Mouse (Mus musculus): ENCODE measurements around the gene Ifnk. TPM values are rescaled to one million over a fixed set of nuclear protein-coding genes. Genes with fewer than 3 reads are reported as not detected.
A peak's percentile ranks its signal among the peaks of the same experiment; 100 is the strongest.

Ifnk gene
- polyA plus RNA-seq, 1 experiment from 2014 or later, result not detected

DNA sequence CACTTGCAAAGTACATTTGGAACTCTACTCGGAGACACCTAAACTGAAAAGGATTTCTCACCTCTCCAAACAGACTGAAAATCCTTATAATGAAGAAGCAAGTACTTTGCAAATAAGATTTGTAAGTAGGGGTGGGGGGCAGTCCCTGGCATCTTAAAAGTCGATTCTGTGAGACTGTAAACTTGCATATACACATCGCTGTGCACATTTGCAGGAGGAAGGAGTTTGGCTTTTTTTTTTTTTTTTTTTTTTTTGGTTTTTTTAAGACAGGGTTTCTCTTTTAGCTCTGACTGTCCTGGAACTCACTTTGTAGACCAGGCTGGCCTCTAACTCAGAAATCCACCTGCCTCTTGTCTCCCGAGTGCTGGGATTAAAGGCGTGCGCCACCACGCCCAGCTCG is 31.3 kb upstream of the Ifnk start:
- WGBS, result 93% methylated on average over 8 of the region's 8 CpGs

DNA sequence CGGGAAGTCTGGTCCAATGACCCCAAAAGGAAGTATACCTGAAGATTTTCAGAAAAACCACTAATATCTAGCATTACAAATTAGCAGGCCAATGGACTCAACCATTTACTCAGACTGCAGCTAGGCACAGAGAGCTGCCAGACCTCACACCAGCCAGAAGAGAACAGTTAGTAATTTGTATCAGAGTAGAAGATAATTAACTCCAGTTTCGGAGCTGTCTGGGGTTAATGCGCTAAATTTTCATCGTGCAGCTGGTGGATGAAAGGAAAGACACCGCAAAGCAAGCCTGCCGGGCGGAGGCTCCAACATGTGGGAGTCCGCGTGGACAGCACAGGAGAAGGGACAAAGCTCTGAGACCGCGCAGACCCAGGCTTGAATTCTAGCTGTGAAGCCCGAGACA is 30.8 kb upstream of the Ifnk start:
- no peak for ATAC-seq (ENCODE audit: low read depth)
- H3K4me3 ChIP-seq (ENCODE audit: low read depth, low read length), result no peak overlapping the region
- H3K9ac ChIP-seq (replicated peaks; ENCODE audit: low read depth, low read length), result no peak overlapping the region
- no peaks in the 10 kb centered on the region for H3K9me3 ChIP-seq (ENCODE audit: control insufficient read depth, low read length)
- H3K4me1 ChIP-seq (ENCODE audit: control insufficient read depth, insufficient read depth, low read length), result peaks cover 8% of the 10 kb centered on the region
- no peaks in the 10 kb centered on the region for H3K36me3 ChIP-seq (ENCODE audit: control insufficient read depth, insufficient read depth, low read length)
- H3K27ac ChIP-seq (ENCODE audit: low read depth, low read length), result no peak overlapping the region
- H3K4me2 ChIP-seq (ENCODE audit: low read depth, low read length), result no peak overlapping the region
- H3K27me3 ChIP-seq (ENCODE audit: control insufficient read depth, insufficient read depth, low read length), result no peaks in the 10 kb centered on the region
- 46% methylated on average over 12 of the region's 12 CpGs for WGBS

More for the DNA sequence above, 31.3 kb upstream of the Ifnk start:
- Histone ChIP-seq H3K4me3 (ENCODE audit: low read depth, low read length) (no peak overlapping the region), H3K36me3 (ENCODE audit: control insufficient read depth, insufficient read depth, low read length) (no peaks in the 10 kb centered on the region), H3K27ac (ENCODE audit: low read depth, low read length) (no peak overlapping the region), H3K9ac (replicated peaks; ENCODE audit: low read depth, low read length) (no peak overlapping the region), H3K9me3 (ENCODE audit: control insufficient read depth, low read length) (no peaks in the 10 kb centered on the region), H3K4me1 (ENCODE audit: control insufficient read depth, insufficient read depth, low read length) (peaks cover 6% of the 10 kb centered on the region), H3K27me3 (ENCODE audit: control insufficient read depth, insufficient read depth, low read length) (no peaks in the 10 kb centered on the region), H3K4me2 (ENCODE audit: low read depth, low read length) (no peak overlapping the region)
- no peak for ATAC-seq (ENCODE audit: low read depth)

DNA sequence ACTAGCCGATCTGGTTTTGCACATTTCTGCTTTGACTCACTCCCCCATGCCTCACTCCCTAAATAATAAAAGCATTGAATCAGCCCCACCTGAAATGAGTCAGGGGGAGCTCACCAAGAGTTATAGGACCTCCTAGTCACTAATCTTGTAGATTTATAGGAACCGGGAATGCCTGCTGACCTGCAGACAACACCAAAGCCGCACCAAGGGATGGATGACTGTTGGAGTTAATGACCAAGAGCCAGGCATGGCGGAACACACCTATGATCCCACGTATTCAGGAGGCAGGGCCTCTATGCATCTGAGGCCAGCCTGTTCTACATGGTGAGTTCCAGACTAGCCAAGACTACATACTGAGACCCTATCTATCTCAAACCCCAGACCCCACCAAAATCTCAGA is 28.8 kb upstream of the Ifnk start:
- Histone ChIP-seq H3K27me3 (ENCODE audit: control insufficient read depth, insufficient read depth, low read length) (no peaks in the 10 kb centered on the region), H3K9ac (replicated peaks; ENCODE audit: low read depth, low read length) (no peak overlapping the region), H3K4me1 (ENCODE audit: control insufficient read depth, insufficient read depth, low read length) (peaks cover 8% of the 10 kb centered on the region), H3K4me2 (ENCODE audit: low read depth, low read length) (no peak overlapping the region), H3K36me3 (ENCODE audit: control insufficient read depth, insufficient read depth, low read length) (no peaks in the 10 kb centered on the region), H3K4me3 (ENCODE audit: low read depth, low read length) (no peak overlapping the region), H3K27ac (ENCODE audit: low read depth, low read length) (no peak overlapping the region), H3K9me3 (ENCODE audit: control insufficient read depth, low read length) (no peaks in the 10 kb centered on the region)
- 57% methylated on average over 5 of the region's 5 CpGs for WGBS
- no peak for ATAC-seq (ENCODE audit: low read depth)

DNA sequence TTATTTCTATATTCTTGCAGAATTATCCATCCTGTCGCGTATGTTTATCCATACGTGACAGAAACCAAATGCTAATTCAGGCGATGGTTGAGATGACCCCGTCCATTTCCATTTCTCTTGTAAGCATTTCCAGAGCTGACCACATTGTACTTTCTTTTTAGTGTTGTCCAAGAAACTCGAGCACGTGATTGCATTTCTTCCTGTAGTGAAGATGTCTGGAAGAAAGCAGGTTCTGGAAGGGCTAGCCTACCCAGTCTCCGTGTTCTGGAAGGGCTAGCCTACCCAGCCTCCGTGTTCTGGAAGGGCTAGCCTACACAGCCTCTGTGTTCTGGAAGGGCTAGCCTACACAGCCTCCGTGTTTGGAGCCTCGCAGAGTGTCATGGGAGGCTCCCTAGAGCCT is 27.8 kb upstream of the Ifnk start:
- no peak overlapping the region for H3K4me3 ChIP-seq (ENCODE audit: low read depth, low read length)
- H3K27me3 ChIP-seq (ENCODE audit: control insufficient read depth, insufficient read depth, low read length), result no peaks in the 10 kb centered on the region
- H3K9ac ChIP-seq (replicated peaks; ENCODE audit: low read depth, low read length), result no peak overlapping the region
- no peak for ATAC-seq (ENCODE audit: low read depth)
- peaks cover 8% of the 10 kb centered on the region for H3K4me1 ChIP-seq (ENCODE audit: control insufficient read depth, insufficient read depth, low read length)
- H3K36me3 ChIP-seq (ENCODE audit: control insufficient read depth, insufficient read depth, low read length), result no peaks in the 10 kb centered on the region
- H3K27ac ChIP-seq (ENCODE audit: low read depth, low read length), result no peak overlapping the region
- no peaks in the 10 kb centered on the region for H3K9me3 ChIP-seq (ENCODE audit: control insufficient read depth, low read length)
- WGBS, result 80% methylated on average over 11 of the region's 11 CpGs
- H3K4me2 ChIP-seq (ENCODE audit: low read depth, low read length), result no peak overlapping the region

DNA sequence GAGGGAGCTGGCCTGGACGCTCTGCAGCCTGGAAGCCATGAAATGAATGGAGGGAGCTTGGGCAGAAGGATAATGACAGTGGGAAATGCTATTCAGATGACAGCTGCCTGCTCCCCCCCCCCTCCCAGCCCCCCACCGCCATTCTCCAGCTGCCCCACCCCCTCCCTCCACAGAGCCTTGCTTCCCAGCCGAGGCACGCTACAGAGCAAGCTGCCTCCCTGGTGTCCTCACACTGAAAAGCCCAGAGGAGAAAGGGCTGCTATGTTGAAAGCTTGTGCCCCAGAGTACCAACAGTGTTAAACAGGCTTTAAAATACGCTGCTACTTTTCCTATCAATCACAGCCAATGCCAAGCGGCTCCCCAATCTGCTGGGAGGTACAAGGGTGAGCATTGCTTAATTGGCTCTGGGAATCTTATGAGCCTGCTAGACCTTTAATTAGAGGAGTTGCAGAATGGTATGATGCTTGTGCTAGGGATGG is 26.5 kb upstream of the Ifnk start:
- H3K4me3 ChIP-seq (ENCODE audit: low read depth, low read length), result no peak overlapping the region
- no peaks in the 10 kb centered on the region for H3K27me3 ChIP-seq (ENCODE audit: control insufficient read depth, insufficient read depth, low read length)
- no peak overlapping the region for H3K27ac ChIP-seq (ENCODE audit: low read depth, low read length)
- H3K9ac ChIP-seq (replicated peaks; ENCODE audit: low read depth, low read length), result no peak overlapping the region
- peaks cover 8% of the 10 kb centered on the region for H3K4me1 ChIP-seq (ENCODE audit: control insufficient read depth, insufficient read depth, low read length)
- 5% methylated on average over 6 of the region's 6 CpGs for WGBS
- no peaks in the 10 kb centered on the region for H3K36me3 ChIP-seq (ENCODE audit: control insufficient read depth, insufficient read depth, low read length)
- ATAC-seq (ENCODE audit: low read depth), result peak; percentile 80
- no peaks in the 10 kb centered on the region for H3K9me3 ChIP-seq (ENCODE audit: control insufficient read depth, low read length)
- H3K4me2 ChIP-seq (ENCODE audit: low read depth, low read length), result peak overlapping the region; percentile 18; the same call in 1 of the 2 replicates

DNA sequence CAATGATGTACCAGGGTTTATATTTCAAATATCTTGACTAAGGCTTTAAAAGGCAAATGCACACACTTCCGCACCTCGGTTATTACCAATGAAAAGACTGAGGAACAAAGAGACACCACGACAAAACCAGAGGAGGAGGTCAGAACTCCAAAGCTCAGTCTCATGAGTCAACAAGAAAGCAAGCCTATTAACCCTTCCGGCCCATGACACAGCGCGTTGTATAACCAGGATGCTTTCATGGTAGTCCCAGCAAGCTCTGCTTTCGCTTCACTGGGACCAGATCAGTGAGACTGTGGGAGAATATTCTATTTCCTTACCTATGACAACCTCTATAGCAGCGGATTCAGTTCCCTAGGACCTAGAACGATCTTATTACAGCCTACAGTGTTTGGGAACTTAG is 25.1 kb upstream of the Ifnk start:
- H3K4me3 ChIP-seq (ENCODE audit: low read depth, low read length), result no peak overlapping the region
- H3K27ac ChIP-seq (ENCODE audit: low read depth, low read length), result no peak overlapping the region
- H3K9ac ChIP-seq (replicated peaks; ENCODE audit: low read depth, low read length), result no peak overlapping the region
- H3K4me2 ChIP-seq (ENCODE audit: low read depth, low read length), result no peak overlapping the region
- WGBS, result 37% methylated on average over 9 of the region's 9 CpGs
- H3K27me3 ChIP-seq (ENCODE audit: control insufficient read depth, insufficient read depth, low read length), result no peaks in the 10 kb centered on the region
- H3K4me1 ChIP-seq (ENCODE audit: control insufficient read depth, insufficient read depth, low read length), result peaks cover 8% of the 10 kb centered on the region
- no peak for ATAC-seq (ENCODE audit: low read depth)
- no peaks in the 10 kb centered on the region for H3K36me3 ChIP-seq (ENCODE audit: control insufficient read depth, insufficient read depth, low read length)
- no peaks in the 10 kb centered on the region for H3K9me3 ChIP-seq (ENCODE audit: control insufficient read depth, low read length)

DNA sequence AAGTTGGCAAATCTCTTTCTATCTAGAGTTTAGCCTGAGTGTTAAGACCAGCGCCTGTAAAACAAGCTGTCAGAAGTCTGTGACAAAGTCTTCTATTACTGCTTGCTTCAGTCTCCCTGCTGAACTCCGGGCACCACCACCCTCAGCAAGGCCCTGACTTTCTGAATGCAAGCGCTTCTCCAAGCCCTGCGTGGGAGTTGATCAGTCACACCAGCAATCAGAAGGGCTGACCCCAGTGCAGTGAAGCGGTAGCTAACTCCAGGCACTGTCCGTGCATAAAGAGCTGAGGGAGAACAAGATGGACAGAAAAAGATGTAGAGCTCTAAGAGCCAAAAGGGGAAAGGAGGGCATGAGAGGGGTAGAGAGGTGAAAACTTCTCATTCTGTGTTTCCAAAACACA is 24.1 kb upstream of the Ifnk start:
- 41% methylated on average over 6 of the region's 6 CpGs for WGBS
- no peak overlapping the region for H3K4me3 ChIP-seq (ENCODE audit: low read depth, low read length)
- no peaks in the 10 kb centered on the region for H3K9me3 ChIP-seq (ENCODE audit: control insufficient read depth, low read length)
- H3K27ac ChIP-seq (ENCODE audit: low read depth, low read length), result no peak overlapping the region
- no peak for ATAC-seq (ENCODE audit: low read depth)
- peaks cover 8% of the 10 kb centered on the region for H3K4me1 ChIP-seq (ENCODE audit: control insufficient read depth, insufficient read depth, low read length)
- H3K9ac ChIP-seq (replicated peaks; ENCODE audit: low read depth, low read length), result no peak overlapping the region
- no peaks in the 10 kb centered on the region for H3K27me3 ChIP-seq (ENCODE audit: control insufficient read depth, insufficient read depth, low read length)
- no peak overlapping the region for H3K4me2 ChIP-seq (ENCODE audit: low read depth, low read length)
- no peaks in the 10 kb centered on the region for H3K36me3 ChIP-seq (ENCODE audit: control insufficient read depth, insufficient read depth, low read length)

DNA sequence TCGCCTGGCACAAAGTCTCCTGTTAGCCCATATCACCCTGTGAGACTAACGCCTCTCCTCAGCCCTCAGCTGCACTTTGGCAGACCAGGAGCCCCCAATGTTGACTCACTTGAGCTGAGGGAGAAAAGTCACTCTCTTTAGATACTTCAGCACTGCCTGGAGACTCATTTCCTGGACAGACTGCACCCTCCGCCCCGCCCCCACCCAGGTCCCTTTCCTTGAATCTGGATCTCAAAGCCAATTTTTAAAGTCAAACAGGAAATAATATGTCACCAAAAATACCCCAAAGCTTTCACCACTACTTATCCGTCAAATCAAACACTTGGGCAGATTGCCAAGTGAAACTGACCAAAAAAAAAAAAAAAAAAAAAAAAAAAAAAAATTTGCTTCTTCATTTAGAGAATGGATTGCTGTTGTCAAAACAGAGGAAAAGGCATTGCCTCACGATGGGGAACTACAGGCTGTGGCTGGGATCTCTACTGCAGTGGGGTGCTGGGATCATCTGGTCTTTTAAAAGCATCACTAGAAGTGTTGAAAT is 21.4 kb upstream of the Ifnk start:
- no peak for ATAC-seq (ENCODE audit: low read depth)
- Histone ChIP-seq H3K9ac (replicated peaks; ENCODE audit: low read depth, low read length) (no peak overlapping the region), H3K4me1 (ENCODE audit: control insufficient read depth, insufficient read depth, low read length) (peaks cover 3% of the 10 kb centered on the region), H3K4me3 (ENCODE audit: low read depth, low read length) (no peak overlapping the region), H3K36me3 (ENCODE audit: control insufficient read depth, insufficient read depth, low read length) (no peaks in the 10 kb centered on the region), H3K27me3 (ENCODE audit: control insufficient read depth, insufficient read depth, low read length) (no peaks in the 10 kb centered on the region), H3K4me2 (ENCODE audit: low read depth, low read length) (no peak overlapping the region), H3K9me3 (ENCODE audit: control insufficient read depth, low read length) (no peaks in the 10 kb centered on the region), H3K27ac (ENCODE audit: low read depth, low read length) (no peak overlapping the region)
- 83% methylated on average over 6 of the region's 6 CpGs for WGBS

DNA sequence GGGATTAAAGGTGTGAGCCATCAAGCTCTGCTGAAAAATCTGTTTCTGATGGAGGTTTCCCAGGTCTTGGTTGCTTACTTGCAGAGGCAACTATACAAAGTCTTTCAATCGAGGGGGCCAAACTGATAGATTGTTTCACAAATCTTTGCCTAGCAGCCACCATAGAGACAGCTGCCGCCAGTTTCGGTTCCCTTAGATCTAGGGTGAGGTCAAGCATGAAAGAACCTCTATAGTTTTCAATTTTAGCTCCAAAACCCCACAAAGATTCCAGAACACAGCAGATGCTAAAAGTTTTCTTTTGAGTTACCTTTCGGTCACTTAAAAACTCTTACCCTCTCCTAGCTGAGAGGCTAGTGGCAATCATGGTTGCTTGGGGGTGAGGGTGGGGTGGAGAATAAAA is 20.3 kb upstream of the Ifnk start:
- 73% methylated on average over 4 of the region's 4 CpGs for WGBS

More for the DNA sequence above, 20.3 kb upstream of the Ifnk start:
- H3K9me3 ChIP-seq (ENCODE audit: control insufficient read depth, low read length), result no peaks in the 10 kb centered on the region
- H3K36me3 ChIP-seq (ENCODE audit: control insufficient read depth, insufficient read depth, low read length), result no peaks in the 10 kb centered on the region
- H3K4me2 ChIP-seq (ENCODE audit: low read depth, low read length), result no peak overlapping the region
- H3K27ac ChIP-seq (ENCODE audit: low read depth, low read length), result no peak overlapping the region
- no peak overlapping the region for H3K4me3 ChIP-seq (ENCODE audit: low read depth, low read length)
- no peaks in the 10 kb centered on the region for H3K4me1 ChIP-seq (ENCODE audit: control insufficient read depth, insufficient read depth, low read length)
- ATAC-seq (ENCODE audit: low read depth), result no peak
- no peaks in the 10 kb centered on the region for H3K27me3 ChIP-seq (ENCODE audit: control insufficient read depth, insufficient read depth, low read length)
- H3K9ac ChIP-seq (replicated peaks; ENCODE audit: low read depth, low read length), result no peak overlapping the region

Data from neural tube, embryonic 14.5 days (tissue).